Comparison of ENCODE assay signal across 27 mouse cellular contexts in genomic region chr8:108609114-108609513, GRCm38 (mm10).
DNase-seq lines count a peak whose midpoint lies in the region; ATAC-seq and TF ChIP-seq lines count a peak whose summit lies in the region.
"Had no signal": no experiment of that assay in that cellular context is flagged by ENCODE, and none has a peak within 500 bp of the region (broad histone marks: within the 10 kb centered on the region; RNA-seq: fewer than 3 reads in every experiment).

No protein-coding gene starts in this region.

- peak overlapping the region; percentile 48; the same call in 1 of the 2 replicates for H3K27ac ChIP-seq in kidney, postnatal 0 days
- H3K27ac ChIP-seq: embryonic facial prominence, embryonic 13.5 days; heart, embryonic 15.5 days; hindbrain, embryonic 14.5 days; liver, embryonic 14.5 days; midbrain, embryonic 10.5 days; midbrain, embryonic 15.5 days; neural tube, embryonic 15.5 days; stomach, embryonic 15.5 days had no signal

- H3K9ac ChIP-seq in kidney, postnatal 0 days (ENCODE audit: low read depth, low read length): no peak overlapping the region
- H3K9ac ChIP-seq: embryonic facial prominence, embryonic 13.5 days; heart, embryonic 15.5 days; hindbrain, embryonic 14.5 days; liver, embryonic 14.5 days; midbrain, embryonic 15.5 days; neural tube, embryonic 15.5 days; stomach, embryonic 15.5 days had no signal

- H3K4me1 ChIP-seq in kidney, postnatal 0 days (replicated peaks; ENCODE audit: insufficient read depth, low read length): no peaks in the 10 kb centered on the region
- H3K4me1 ChIP-seq: neural tube, embryonic 15.5 days had no signal

- H3K4me3 ChIP-seq in kidney, postnatal 0 days (replicated peaks; ENCODE audit: low read depth, low read length): no peak overlapping the region
- H3K4me3 ChIP-seq: embryonic facial prominence, embryonic 13.5 days; erythroblast, embryonic 14.5 days; heart, embryonic 15.5 days; midbrain, embryonic 10.5 days; midbrain, embryonic 15.5 days; neural tube, embryonic 15.5 days; stomach, embryonic 15.5 days had no signal

- DNase-seq in gastrocnemius, postnatal 14 days: peak; percentile 14
- no peak for DNase-seq in gastrocnemius, postnatal 10 days
- DNase-seq in kidney, adult 18-20 months: peak; percentile 10
- no peak for DNase-seq in kidney, postnatal 36 days
- DNase-seq in kidney, postnatal 0 days (ENCODE audit: low spot score): peak; percentile 53
- no peak for DNase-seq in kidney, adult 11 months
- peak; percentile 21 for DNase-seq in kidney, postnatal 14 days
- DNase-seq: adrenal gland, postnatal 10 days; cerebellum, adult 11 months; cerebellum, adult 9-10 months; embryo, embryonic 11 days; gastrocnemius, postnatal 25 days; left cerebral cortex, postnatal 4 days; lung, adult 2 months; right cerebral cortex, postnatal 25 days had no signal

- H3K9me3 ChIP-seq in kidney, postnatal 0 days (replicated peaks; ENCODE audit: low read length): no peaks in the 10 kb centered on the region
- H3K9me3 ChIP-seq: embryonic facial prominence, embryonic 13.5 days; heart, embryonic 15.5 days; midbrain, embryonic 10.5 days; midbrain, embryonic 15.5 days; neural tube, embryonic 15.5 days; stomach, embryonic 15.5 days had no signal

- intact Hi-C loops in gastrocnemius, postnatal 14 days (cut with DNase I; ENCODE audit: low total_unique reads): no loop called here

- WGBS in kidney, postnatal 0 days: 42% methylated on average over 5 of the region's 5 CpGs

- no peaks in the 10 kb centered on the region for H3K36me3 ChIP-seq in kidney, postnatal 0 days (ENCODE audit: insufficient read depth, low read length)
- H3K36me3 ChIP-seq: embryonic facial prominence, embryonic 13.5 days; heart, embryonic 15.5 days; midbrain, embryonic 10.5 days; midbrain, embryonic 15.5 days; neural tube, embryonic 15.5 days; stomach, embryonic 15.5 days had no signal

- no peak for TF ChIP-seq CTCF in kidney, postnatal 0 days (IDR thresholded peaks at IDR 0.05; ENCODE audit: low read depth)

- H3K27me3 ChIP-seq in kidney, postnatal 0 days (ENCODE audit: insufficient read depth, low read length): no peaks in the 10 kb centered on the region
- H3K27me3 ChIP-seq: embryonic facial prominence, embryonic 13.5 days; heart, embryonic 15.5 days; midbrain, embryonic 15.5 days; neural tube, embryonic 15.5 days; stomach, embryonic 15.5 days had no signal

- ATAC-seq in kidney, postnatal 0 days (replicated peaks; ENCODE audit: low FRiP score, low read depth): no peak
- ATAC-seq: forebrain, embryonic 16.5 days; intestine, postnatal 0 days; midbrain, embryonic 15.5 days; Patski had no signal

- no peak overlapping the region for H3K4me2 ChIP-seq in kidney, postnatal 0 days (ENCODE audit: low read length)
- H3K4me2 ChIP-seq: embryonic facial prominence, embryonic 13.5 days; heart, embryonic 15.5 days; hindbrain, embryonic 14.5 days; midbrain, embryonic 15.5 days; neural tube, embryonic 15.5 days; stomach, embryonic 15.5 days had no signal

Comparison
In these comparisons a context has a peak if more than half of its experiments do, and no peak if none do; other contexts are left out.
1. DNase-seq: peak in gastrocnemius, postnatal 14 days (single experiment), kidney, adult 18-20 months (single experiment), kidney, postnatal 0 days (single experiment) and kidney, postnatal 14 days (single experiment); none in gastrocnemius, postnatal 10 days (single experiment), kidney, postnatal 36 days (0 of 2) and kidney, adult 11 months (single experiment).